8 mouse cellular contexts compared by ENCODE assay signal in the genomic region with DNA sequence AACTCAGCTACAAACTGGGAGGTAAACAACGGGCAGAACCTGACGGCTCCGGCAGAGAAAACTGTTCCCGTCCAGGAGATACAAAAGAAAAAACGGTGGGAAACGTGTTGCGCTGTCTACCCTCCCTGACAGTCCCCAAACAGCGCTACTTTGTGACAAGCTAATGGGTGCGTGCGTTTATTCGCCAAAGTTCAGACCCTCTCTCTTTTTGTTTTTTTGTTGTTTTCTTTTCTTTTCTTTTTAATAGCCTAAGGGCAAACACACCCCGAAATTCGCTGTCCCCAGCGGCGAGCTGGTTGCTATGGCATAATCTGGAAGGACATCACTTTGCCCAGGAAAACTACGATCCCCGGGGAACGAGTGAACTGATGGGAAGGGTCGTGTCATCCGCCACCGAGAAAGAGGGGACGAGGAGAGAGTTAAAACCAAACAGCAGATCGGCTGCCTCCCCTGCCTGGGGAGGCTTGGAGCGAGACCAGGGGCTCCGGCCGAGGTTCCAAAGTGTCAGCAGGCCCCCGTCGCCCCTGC. TPM values are rescaled to one million over a fixed set of nuclear protein-coding genes. Genes with fewer than 3 reads are reported as not detected.
DNase-seq lines count a peak whose midpoint lies in the region; ATAC-seq and TF ChIP-seq lines count a peak whose summit lies in the region.

No protein-coding gene starts in this region.

- H3K4me2 ChIP-seq in hindbrain, embryonic 15.5 days = peak overlapping the region; percentile 90
- peak overlapping the region; percentile 80 for H3K4me2 ChIP-seq in myocyte (ENCODE audit: low read depth)

- no peaks in the 10 kb centered on the region for H3K36me3 ChIP-seq in hindbrain, embryonic 15.5 days
- no peaks in the 10 kb centered on the region for H3K36me3 ChIP-seq in myocyte (ENCODE audit: control insufficient read depth, insufficient read depth)

- intact Hi-C loops in left cerebral cortex, adult 2 months (cut with DNase I) = no loop called here

- H3ac ChIP-seq in myocyte (ENCODE audit: control insufficient read depth, insufficient read length) = peak overlapping the region; percentile 91

- peaks cover 7% of the 10 kb centered on the region; the same call in 1 of the 2 replicates for H3K4me1 ChIP-seq in brown adipose tissue, adult 24 weeks (ENCODE audit: control insufficient read depth, insufficient read depth, insufficient read length, low read length)
- peaks cover 31% of the 10 kb centered on the region for H3K4me1 ChIP-seq in hindbrain, embryonic 15.5 days (replicated peaks)

- no peak for TF ChIP-seq POLR2A in myocyte (IDR thresholded peaks at IDR 0.05; ENCODE audit: insufficient read length, low read depth)

- under 1% methylated on average over 28 of the region's 28 CpGs for WGBS in hindbrain, embryonic 15.5 days

- peak overlapping the region; percentile 97 for H3K4me3 ChIP-seq in left cerebral cortex, adult 2 months
- H3K4me3 ChIP-seq in brown adipose tissue, adult 24 weeks (ENCODE audit: insufficient read depth, low read depth, low read length) = peak overlapping the region; percentile 98
- peak overlapping the region; percentile 61 for H3K4me3 ChIP-seq in hindbrain, embryonic 15.5 days
- H3K4me3 ChIP-seq in myocyte = peak overlapping the region; percentile 72

- ATAC-seq in hindbrain, embryonic 15.5 days (ENCODE audit: low FRiP score, low read depth) = no peak

- peak overlapping the region; percentile 79 for H3K9ac ChIP-seq in hindbrain, embryonic 15.5 days

- no peaks in the 10 kb centered on the region for H3K27me3 ChIP-seq in hindbrain, embryonic 15.5 days
- no peaks in the 10 kb centered on the region for H3K27me3 ChIP-seq in myocyte (ENCODE audit: control insufficient read depth, insufficient read depth, insufficient read length)

- TF ChIP-seq CTCF in left cerebral cortex, adult 2 months (IDR thresholded peaks at IDR 0.05) = no peak; the same call in none of the 2 replicates

- no peak for DNase-seq in left cerebral cortex, adult 2 months (ENCODE audit: extremely low spot score in 1 of 2, low spot score in 2 of 2)
- DNase-seq in left cerebral cortex, adult 11 months (ENCODE audit: low spot score) = no peak
- no peak for DNase-seq in gastrocnemius, adult 18-20 months (ENCODE audit: low spot score)
- no peak for DNase-seq in layer of hippocampus, postnatal 25 days (ENCODE audit: extremely low spot score in 1 of 2, low spot score in 1 of 2)
- no peak for DNase-seq in adrenal gland, adult 18-20 months (ENCODE audit: low spot score in 2 of 2)

- H3K9me3 ChIP-seq in hindbrain, embryonic 15.5 days = no peaks in the 10 kb centered on the region

- H3K79me2 ChIP-seq in myocyte (ENCODE audit: control insufficient read depth, insufficient read depth) = peaks cover 52% of the 10 kb centered on the region

- peak overlapping the region; percentile 100 for H3K27ac ChIP-seq in left cerebral cortex, adult 2 months
- peak overlapping the region; percentile 59 for H3K27ac ChIP-seq in brown adipose tissue, adult 24 weeks (replicated peaks; ENCODE audit: low read depth, low read length)
- peak overlapping the region; percentile 95 for H3K27ac ChIP-seq in hindbrain, embryonic 15.5 days (replicated peaks)

TF ChIP-seq in myocyte, 11 proteins besides CTCF, POLR2A, EP300 and RAD21:
- TF ChIP-seq USF1 (IDR thresholded peaks at IDR 0.05; ENCODE audit: low read depth) (no peak), MYOD1 (IDR thresholded peaks at IDR 0.05; ENCODE audit: control insufficient read depth in 1 of 3, insufficient read length in 2 of 3, low read depth in 2 of 3) (no peak), MYOG (IDR thresholded peaks at IDR 0.05; ENCODE audit: control insufficient read depth in 1 of 3, insufficient read depth in 1 of 3, insufficient read length in 2 of 3, low read depth in 2 of 3) (no peak), SRF (IDR thresholded peaks at IDR 0.05; ENCODE audit: control insufficient read depth, insufficient read length, low read depth) (no peak), POLR2AphosphoS2 (IDR thresholded peaks at IDR 0.05; ENCODE audit: insufficient read length, low read depth) (no peak), TCF3 (IDR thresholded peaks at IDR 0.05; ENCODE audit: insufficient read length, low read depth) (no peak), E2F4 (IDR thresholded peaks at IDR 0.05; ENCODE audit: insufficient read depth) (no peak), CEBPB (IDR thresholded peaks at IDR 0.05; ENCODE audit: insufficient read depth, poor library complexity, severe bottlenecking) (no peak), MAX (IDR thresholded peaks at IDR 0.05; ENCODE audit: low read depth) (no peak)
TF ChIP-seq in myocyte: peak in this region for 0.

RNA-seq across cellular contexts. Expression of gene Zdhhc17, which starts 0.8 kb away (rescaled TPM):
- total RNA-seq in left cerebral cortex, adult 2 months (2021) = 100 to 1,000 TPM; 113 to 128 TPM
- polyA plus RNA-seq in brown adipose tissue, adult 24 weeks (2012; ENCODE audit: insufficient read depth, insufficient read length, missing spikeins) = 10.1 and 14.5 TPM in 2 replicates
- 49.9 and 50.9 TPM in 2 replicates for polyA plus RNA-seq in hindbrain, embryonic 15.5 days (2015; fragmentation: Nextera tagmentation; extraction: Ambion mirVana)
- polyA plus RNA-seq in myocyte (2012; fragmentation: generic; extraction: Trizol) = 6.6 TPM
- 10 to 100 TPM; 17.1 to 19.2 TPM for total RNA-seq in gastrocnemius, adult 18-20 months (2021)
- total RNA-seq in layer of hippocampus, postnatal 25 days (2021) = 10 to 100 TPM; 84.0 to 96.2 TPM
- total RNA-seq in adrenal gland, adult 18-20 months (2021) = 10 to 100 TPM; 28.4 to 31.6 TPM
